Mouse (Mus musculus) forebrain, embryonic 14.5 days (tissue): ENCODE measurements around the gene Ddah1. TPM values are rescaled to one million over a fixed set of nuclear protein-coding genes. Genes with fewer than 3 reads are reported as not detected.
A peak's percentile ranks its signal among the peaks of the same experiment; 100 is the strongest.

Source experiments
- ATAC-seq: fragments of 200-750 bp; cut with Nextera tagmentation; 2 replicates; pipeline ENCODE4 v1.8.0; 2017; ENCODE audit warnings: mild to moderate bottlenecking, moderate library complexity
- DNase-seq: peaks from one replicate; pipeline ENCODE4 v3.0.0-alpha.2; 2015; ENCODE audit warnings: low spot score
- H3K27ac ChIP-seq: fragments of 300-500 bp; sonication (generic); 2 replicates; pipeline ENCODE4 v1.5.1; 2014; ENCODE audit warnings: low read depth, mild to moderate bottlenecking, control low read depth, low read length, moderate library complexity
- H3K27me3 ChIP-seq: fragments of 300-500 bp; sonication (generic); replicated peaks from 2 replicates; pipeline ENCODE4 v1.6.1; 2014; ENCODE audit warnings: low read length, control low read depth, mixed read lengths; ENCODE audit not compliant: control insufficient read depth, insufficient read depth
- H3K36me3 ChIP-seq: fragments of 300-500 bp; sonication (generic); 2 replicates; pipeline ENCODE4 v1.6.1; 2014; ENCODE audit warnings: low read length, control low read depth; ENCODE audit not compliant: control insufficient read depth, insufficient read depth
- H3K4me1 ChIP-seq: fragments of 300-500 bp; sonication (generic); 2 replicates; pipeline ENCODE4 v1.6.1; 2014; ENCODE audit warnings: antibody characterized with exemption, low read length, control low read depth; ENCODE audit not compliant: control insufficient read depth, insufficient read depth
- H3K4me2 ChIP-seq: fragments of 300-500 bp; sonication (generic); 2 replicates; pipeline ENCODE4 v1.6.1; 2014; ENCODE audit warnings: mild to moderate bottlenecking, control low read depth, low read length
- H3K4me3 ChIP-seq: fragments of 300-500 bp; sonication (generic); 2 replicates; pipeline ENCODE4 v1.5.1; 2014; ENCODE audit warnings: low read depth, low read length, control low read depth
- H3K9ac ChIP-seq: fragments of 300-500 bp; sonication (generic); 2 replicates; pipeline ENCODE4 v1.6.1; 2014; ENCODE audit warnings: mild to moderate bottlenecking, low read length, control low read depth, moderate library complexity
- H3K9me3 ChIP-seq: fragments of 300-500 bp; sonication (generic); replicated peaks from 2 replicates; pipeline ENCODE4 v1.6.1; 2016; ENCODE audit warnings: low read length, control low read depth, mixed read lengths; ENCODE audit not compliant: control insufficient read depth
- WGBS: fragments of 180-500 bp; shearing (Covaris S2); extraction: QIAGEN DNeasy Blood & Tissue Kit; methylation state at CpG from one replicate; pipeline ENCODE4 v1.1.7; 2014; 5-methylcytosine and 5-hydroxymethylcytosine counted together
- polyA plus RNA-seq: library from polyadenylated mRNA; unstranded; fragments of >200 nt; fragmentation: Nextera tagmentation; extraction: Ambion mirVana; gene quantifications from 2 replicates; pipeline ENCODE4 v1.2.1, GENCODE M21; 2014

Gene Ddah1
- polyA plus RNA-seq, 1 experiment from 2014 or later, result 147 TPM

GRCm38 (mm10) chr3:145833948-145834538 is 75.6 kb downstream of the Ddah1 start:
- Histone ChIP-seq H3K27ac (peak overlapping the region; percentile 39; the same call in 1 of the 2 replicates), H3K36me3 (0 out of 2 replicates have a peak, but pooled peaks cover 2% of the 10 kb centered on the region), H3K27me3 (no peaks in the 10 kb centered on the region), H3K4me1 (peaks cover 10% of the 10 kb centered on the region; the same call in 1 of the 2 replicates), H3K9me3 (0 out of 2 replicates have a peak, but pooled peaks cover 3% of the 10 kb centered on the region), H3K9ac (no peak overlapping the region), H3K4me3 (no peak overlapping the region), H3K4me2 (no peak overlapping the region)
- DNase-seq (peak; percentile 73), ATAC-seq (peak; percentile 40; the same call in 1 of the 2 replicates)
- 53% methylated on average over 8 of the region's 8 CpGs for WGBS

GRCm38 (mm10) chr3:145838281-145838680 is 79.8 kb downstream of the Ddah1 start:
- H3K4me1 ChIP-seq, result 0 out of 2 replicates have a peak, but pooled peaks cover 7% of the 10 kb centered on the region
- H3K36me3 ChIP-seq, result 0 out of 2 replicates have a peak, but pooled peaks cover 3% of the 10 kb centered on the region
- DNase-seq (no peak), ATAC-seq (no peak)
- H3K27ac ChIP-seq, result no peak overlapping the region
- no peak overlapping the region for H3K4me2 ChIP-seq
- no peaks in the 10 kb centered on the region for H3K27me3 ChIP-seq
- H3K9ac ChIP-seq, result no peak overlapping the region
- no peak overlapping the region for H3K4me3 ChIP-seq
- 0 out of 2 replicates have a peak, but pooled peaks cover 3% of the 10 kb centered on the region for H3K9me3 ChIP-seq

- Histone ChIP-seq H3K4me1 (no peaks in the 10 kb centered on the region), H3K9ac (no peak overlapping the region), H3K4me2 (no peak overlapping the region), H3K4me3 (no peak overlapping the region), H3K27me3 (no peaks in the 10 kb centered on the region), H3K27ac (no peak overlapping the region), H3K36me3 (0 out of 2 replicates have a peak, but pooled peaks cover 5% of the 10 kb centered on the region), H3K9me3 (0 out of 2 replicates have a peak, but pooled peaks cover 3% of the 10 kb centered on the region)
- ATAC-seq (peak; percentile 42; the same call in 1 of the 2 replicates), DNase-seq (peak; percentile 51)
- WGBS, result 81% methylated on average over 12 of the region's 12 CpGs
Observed at GRCm38 (mm10) chr3:145841961-145842710, 83.7 kb downstream of the Ddah1 start.

- 95% methylated on average over 3 of the region's 3 CpGs for WGBS
- no peaks in the 10 kb centered on the region for H3K9me3 ChIP-seq
- no peaks in the 10 kb centered on the region for H3K27me3 ChIP-seq
- no peak overlapping the region for H3K9ac ChIP-seq
- no peak overlapping the region for H3K27ac ChIP-seq
- no peaks in the 10 kb centered on the region for H3K4me1 ChIP-seq
- H3K36me3 ChIP-seq, result 0 out of 2 replicates have a peak, but pooled peaks cover 6% of the 10 kb centered on the region
- no peak overlapping the region for H3K4me3 ChIP-seq
- H3K4me2 ChIP-seq, result no peak overlapping the region
- ATAC-seq (no peak), DNase-seq (no peak)
Observed at GRCm38 (mm10) chr3:145843836-145844235, 85.4 kb downstream of the Ddah1 start.

GRCm38 (mm10) chr3:145844891-145845290 is 86.4 kb downstream of the Ddah1 start:
- no peaks in the 10 kb centered on the region for H3K27me3 ChIP-seq
- ATAC-seq (no peak), DNase-seq (no peak)
- no peak overlapping the region for H3K4me2 ChIP-seq
- no peaks in the 10 kb centered on the region for H3K4me1 ChIP-seq
- H3K9ac ChIP-seq, result no peak overlapping the region
- no peaks in the 10 kb centered on the region for H3K9me3 ChIP-seq
- no peak overlapping the region for H3K27ac ChIP-seq
- 96% methylated on average over 3 of the region's 3 CpGs for WGBS
- no peak overlapping the region for H3K4me3 ChIP-seq
- 0 out of 2 replicates have a peak, but pooled peaks cover 4% of the 10 kb centered on the region for H3K36me3 ChIP-seq

GRCm38 (mm10) chr3:145846255-145846654 is 87.8 kb downstream of the Ddah1 start:
- Histone ChIP-seq H3K27me3 (no peaks in the 10 kb centered on the region), H3K9ac (no peak overlapping the region), H3K4me2 (no peak overlapping the region), H3K4me1 (no peaks in the 10 kb centered on the region), H3K4me3 (no peak overlapping the region), H3K9me3 (no peaks in the 10 kb centered on the region), H3K36me3 (0 out of 2 replicates have a peak, but pooled peaks cover 4% of the 10 kb centered on the region), H3K27ac (no peak overlapping the region)
- no peak; the same call in 1 of the 2 replicates for ATAC-seq
- 78% methylated on average over 2 of the region's 2 CpGs for WGBS
- DNase-seq, result peak; percentile 62

GRCm38 (mm10) chr3:145852041-145852440 is 93.6 kb downstream of the Ddah1 start:
- ATAC-seq, result 0 out of 2 replicates have a peak, but pooled peaks have one; percentile 18
- no peak for DNase-seq
- no peak overlapping the region for H3K27ac ChIP-seq
- no peaks in the 10 kb centered on the region for H3K9me3 ChIP-seq
- H3K27me3 ChIP-seq, result no peaks in the 10 kb centered on the region
- no peak overlapping the region for H3K4me2 ChIP-seq
- 0 out of 2 replicates have a peak, but pooled peaks cover 2% of the 10 kb centered on the region for H3K36me3 ChIP-seq
- peaks cover 4% of the 10 kb centered on the region for H3K4me1 ChIP-seq
- H3K9ac ChIP-seq, result no peak overlapping the region
- H3K4me3 ChIP-seq, result no peak overlapping the region
- WGBS, result 33% methylated on average over 5 of the region's 5 CpGs

GRCm38 (mm10) chr3:145852800-145853199 is 94.3 kb downstream of the Ddah1 start:
- 93% methylated on average over 4 of the region's 4 CpGs for WGBS
- ATAC-seq (no peak), DNase-seq (no peak)
- H3K4me3 ChIP-seq, result no peak overlapping the region
- no peak overlapping the region for H3K4me2 ChIP-seq
- peaks cover 4% of the 10 kb centered on the region for H3K4me1 ChIP-seq
- no peak overlapping the region for H3K27ac ChIP-seq
- no peak overlapping the region for H3K9ac ChIP-seq
- no peaks in the 10 kb centered on the region for H3K36me3 ChIP-seq
- no peaks in the 10 kb centered on the region for H3K9me3 ChIP-seq
- no peaks in the 10 kb centered on the region for H3K27me3 ChIP-seq

- ATAC-seq, result no peak
- Histone ChIP-seq H3K27ac (no peak overlapping the region), H3K9ac (no peak overlapping the region), H3K4me3 (no peak overlapping the region), H3K4me1 (peaks cover 4% of the 10 kb centered on the region), H3K9me3 (no peaks in the 10 kb centered on the region), H3K4me2 (no peak overlapping the region), H3K27me3 (no peaks in the 10 kb centered on the region), H3K36me3 (no peaks in the 10 kb centered on the region)
- 83% methylated on average over 4 of the region's 4 CpGs for WGBS
- no peak for DNase-seq
Observed at GRCm38 (mm10) chr3:145853713-145854112, 95.2 kb downstream of the Ddah1 start.
